Mouse (Mus musculus) cerebral cortex, adult 2 months (tissue): ENCODE results near the gene Ybx1.

Source experiments
- WGBS: fragments of 180-500 bp; shearing (Covaris S2); methylation state at CpG from one replicate; pipeline ENCODE4 v1.1.7; 2018; 5-methylcytosine and 5-hydroxymethylcytosine counted together

Ybx1 gene

GRCm38 (mm10) chr4:119274627-119275026 is 19.8 kb downstream of the Ybx1 start:
- 75% methylated on average over 1 of the region's 1 CpGs for WGBS

DNA sequence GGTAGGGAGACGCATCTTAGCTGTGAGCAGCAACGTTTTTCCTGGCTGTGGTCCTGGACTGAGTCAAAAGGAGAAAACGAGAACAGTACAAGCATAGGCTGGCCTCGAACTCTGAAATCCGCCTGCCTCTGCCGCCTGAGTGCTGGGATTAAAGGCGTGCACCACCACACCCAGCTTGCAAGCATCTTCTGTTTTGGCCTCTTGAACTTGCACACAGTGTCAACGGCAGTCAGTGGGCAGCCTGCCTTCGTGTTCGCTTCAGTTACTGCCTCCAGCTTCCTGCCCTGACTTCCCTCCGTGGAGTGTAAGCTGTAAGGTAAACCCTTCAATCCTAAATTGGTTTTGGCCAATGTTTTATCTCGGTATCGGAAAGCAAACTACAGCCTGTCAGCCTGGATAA is 27.8 kb downstream of the Ybx1 start:
- 75% methylated on average over 13 of the region's 13 CpGs for WGBS

GRCm38 (mm10) chr4:119263459-119263858 is 30.9 kb downstream of the Ybx1 start:
- 68% methylated on average over 3 of the region's 3 CpGs for WGBS

DNA sequence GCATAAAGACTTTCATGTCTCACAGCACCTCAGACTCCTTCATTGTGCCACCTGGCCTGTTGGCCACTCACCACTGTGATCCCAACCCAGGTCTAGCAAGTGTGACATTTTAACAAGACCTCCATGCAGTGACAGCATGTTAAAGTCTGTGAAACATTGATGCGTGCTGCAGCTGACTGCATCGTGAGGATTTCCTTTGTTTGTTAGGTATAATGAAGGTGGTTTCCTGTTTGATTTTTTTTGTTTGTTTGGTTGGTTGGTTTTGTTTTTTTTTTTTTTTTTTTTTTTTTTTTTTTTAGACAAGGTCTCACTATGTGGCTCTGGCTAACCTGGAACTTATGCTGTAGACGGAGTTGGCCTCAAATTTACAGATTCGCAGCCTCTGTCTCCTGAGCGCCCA is 31.9 kb downstream of the Ybx1 start:
- 89% methylated on average over 5 of the region's 5 CpGs for WGBS

- 73% methylated on average over 7 of the region's 7 CpGs for WGBS
Observed at GRCm38 (mm10) chr4:119261087-119261713, 33.2 kb downstream of the Ybx1 start.

DNA sequence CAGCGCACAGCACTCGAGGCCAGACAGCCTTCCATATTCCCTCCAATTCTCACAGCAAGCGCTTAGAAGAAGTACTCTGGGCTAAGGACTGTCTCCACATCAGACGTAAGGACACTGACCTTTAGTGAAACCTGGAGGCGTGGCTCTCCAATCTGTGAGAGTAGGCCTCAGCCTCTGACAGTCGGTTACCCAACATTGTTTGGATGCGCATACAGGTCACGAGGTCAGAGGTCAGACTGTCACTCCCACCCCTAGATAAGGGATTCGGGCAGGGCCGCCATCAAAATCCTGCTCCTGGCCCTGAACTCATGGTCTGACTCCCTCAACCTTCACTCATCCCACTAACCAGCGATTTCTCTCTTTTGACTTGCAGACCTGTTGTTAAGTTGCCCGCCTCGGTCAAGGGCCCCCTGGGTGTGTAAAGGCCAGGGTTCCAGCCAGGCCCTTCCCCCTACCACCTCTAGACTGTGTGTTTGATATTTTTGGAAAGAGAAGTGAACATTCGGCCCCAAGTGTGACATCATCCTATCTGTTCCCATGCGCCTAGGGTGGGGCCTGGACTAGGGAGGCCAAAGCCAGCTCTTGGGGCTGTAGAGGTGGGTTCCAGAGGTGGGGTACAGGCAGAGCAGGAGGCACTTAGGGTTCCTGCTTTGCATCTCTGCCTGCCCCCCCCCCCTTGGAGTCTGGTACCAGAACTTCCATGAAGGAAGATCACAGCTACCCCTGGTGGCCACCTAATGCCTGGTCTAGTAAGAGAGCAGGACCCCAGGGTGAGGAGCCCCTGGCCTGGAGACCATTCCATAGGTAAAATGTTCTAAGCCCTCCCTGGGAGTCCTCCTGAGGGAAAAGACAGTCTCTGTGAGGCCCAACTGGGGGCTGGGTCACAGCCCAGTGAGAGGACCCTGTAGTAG is 34.8 kb downstream of the Ybx1 start:
- WGBS, result 91% methylated on average over 15 of the region's 15 CpGs

DNA sequence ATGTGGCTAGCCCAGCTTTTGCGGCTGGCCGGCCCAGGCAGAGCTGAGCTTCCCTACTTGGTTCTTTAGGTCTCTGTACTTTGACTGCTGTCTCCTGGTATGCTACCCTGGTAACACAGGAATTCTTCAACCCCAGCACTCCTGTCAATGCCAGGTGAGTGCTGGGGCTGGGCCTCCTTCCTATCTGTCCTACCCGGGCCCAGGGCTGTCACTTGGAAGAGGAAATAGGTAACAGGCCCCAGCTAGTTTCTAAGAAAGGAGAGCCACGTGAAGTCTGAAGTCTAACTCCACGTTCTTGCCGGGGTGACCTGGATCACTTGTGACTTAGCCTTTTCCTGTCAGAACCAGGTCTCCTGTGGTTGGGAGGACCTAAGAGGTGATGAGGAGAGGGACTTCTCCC is 37.3 kb downstream of the Ybx1 start:
- 87% methylated on average over 6 of the region's 6 CpGs for WGBS

GRCm38 (mm10) chr4:119255351-119255750 is 39.1 kb downstream of the Ybx1 start, which contains the start of gene Cldn19:
Gene Cldn19, plus strand, starts transcription at chr4:119255414.
- WGBS, result 76% methylated on average over 12 of the region's 12 CpGs

GRCm38 (mm10) chr4:119254012-119254618 is 40.3 kb downstream of the Ybx1 start:
- WGBS, result 32% methylated on average over 9 of the region's 9 CpGs

DNA sequence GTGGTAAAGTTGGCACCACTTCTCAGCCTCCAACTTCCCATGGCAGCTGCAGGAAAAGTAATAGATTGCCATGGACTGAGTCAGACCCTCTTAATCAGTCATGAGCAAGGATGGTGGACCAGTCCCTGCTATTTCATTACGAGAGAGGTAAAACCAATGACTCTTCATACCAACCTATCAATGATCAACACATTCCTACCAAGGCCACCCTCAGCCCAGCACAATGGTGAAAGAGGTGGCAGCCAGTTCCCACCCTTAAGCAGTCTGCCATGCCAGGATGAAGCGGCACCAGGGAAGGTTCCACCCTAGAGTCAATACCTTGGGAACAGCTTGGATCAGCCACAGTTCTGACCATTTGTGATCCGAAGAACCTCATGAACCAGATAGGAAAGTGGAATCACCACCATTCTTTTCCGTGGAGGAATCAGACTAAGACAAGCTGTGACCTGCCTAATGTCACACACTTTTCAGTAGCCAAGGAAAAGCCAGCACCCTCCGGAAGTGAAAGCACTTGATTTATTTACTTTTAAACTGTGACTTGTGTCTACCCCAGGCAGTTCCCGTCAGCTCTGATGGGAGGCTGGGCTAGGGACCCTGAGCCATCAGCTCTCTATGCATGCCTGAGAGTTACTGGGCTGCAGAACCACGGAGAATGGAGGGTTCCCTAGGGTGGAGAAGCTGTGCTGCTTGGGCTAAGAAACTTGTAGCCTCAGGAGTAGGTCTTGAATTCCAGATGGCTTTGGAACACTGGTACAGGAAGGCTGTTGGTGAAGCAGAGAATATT is 42.2 kb downstream of the Ybx1 start:
- 82% methylated on average over 7 of the region's 7 CpGs for WGBS

GRCm38 (mm10) chr4:119248407-119248965 is 45.9 kb downstream of the Ybx1 start:
- 82% methylated on average over 11 of the region's 11 CpGs for WGBS

- 43% methylated on average over 13 of the region's 13 CpGs for WGBS
Observed at GRCm38 (mm10) chr4:119247462-119248235, 46.8 kb downstream of the Ybx1 start.

DNA sequence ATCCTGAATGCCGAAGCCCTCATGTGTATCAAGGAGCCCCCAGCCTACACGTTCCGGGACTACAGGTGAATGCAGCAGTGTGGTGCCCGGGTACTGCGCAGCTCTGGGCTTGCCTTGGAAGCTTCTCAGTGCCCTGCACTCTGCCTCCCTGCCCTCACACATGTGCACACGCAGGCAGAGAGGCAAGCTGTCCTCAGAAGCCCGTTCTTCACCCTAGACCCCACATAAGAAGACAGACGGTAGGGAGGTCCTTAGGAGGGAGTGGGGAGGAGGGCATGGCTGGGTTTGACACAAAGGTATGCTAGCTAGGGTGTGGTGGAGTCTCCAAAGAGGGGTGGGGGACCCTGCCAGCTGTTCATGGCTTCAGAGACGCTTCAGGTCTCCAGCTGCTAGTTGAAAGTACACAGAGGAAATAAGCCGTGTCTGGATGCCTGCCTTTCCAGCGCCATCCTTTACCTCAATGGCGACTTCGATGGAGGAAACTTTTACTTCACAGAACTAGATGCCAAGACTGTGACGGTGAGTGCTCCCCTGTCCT is 47.6 kb downstream of the Ybx1 start:
- 75% methylated on average over 14 of the region's 14 CpGs for WGBS

GRCm38 (mm10) chr4:119245961-119246360 is 48.4 kb downstream of the Ybx1 start:
- 69% methylated on average over 9 of the region's 9 CpGs for WGBS

DNA sequence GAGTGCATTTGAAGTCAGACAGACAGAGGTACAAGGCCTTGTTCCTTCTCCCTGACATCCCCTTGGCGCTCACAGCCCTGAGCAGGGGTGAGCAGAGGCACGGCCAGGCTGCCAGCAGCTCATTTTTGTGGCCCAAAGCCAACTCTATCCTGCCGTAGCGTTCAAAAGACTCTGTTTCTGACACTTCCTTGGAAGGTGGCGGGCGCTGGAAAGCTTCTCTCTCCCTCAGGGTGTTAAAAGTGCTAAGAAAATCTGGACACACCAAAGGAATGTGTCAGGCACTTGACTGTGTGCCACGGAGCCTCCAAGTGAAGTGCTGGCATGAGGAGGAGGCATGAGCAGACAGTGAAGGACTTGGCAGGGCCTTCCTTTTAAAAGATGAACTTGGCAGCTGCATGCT is 48.8 kb downstream of the Ybx1 start:
- 33% methylated on average over 7 of the region's 7 CpGs for WGBS

- WGBS, result 62% methylated on average over 22 of the region's 22 CpGs
Observed at GRCm38 (mm10) chr4:119244468-119245240, 49.8 kb downstream of the Ybx1 start.

DNA sequence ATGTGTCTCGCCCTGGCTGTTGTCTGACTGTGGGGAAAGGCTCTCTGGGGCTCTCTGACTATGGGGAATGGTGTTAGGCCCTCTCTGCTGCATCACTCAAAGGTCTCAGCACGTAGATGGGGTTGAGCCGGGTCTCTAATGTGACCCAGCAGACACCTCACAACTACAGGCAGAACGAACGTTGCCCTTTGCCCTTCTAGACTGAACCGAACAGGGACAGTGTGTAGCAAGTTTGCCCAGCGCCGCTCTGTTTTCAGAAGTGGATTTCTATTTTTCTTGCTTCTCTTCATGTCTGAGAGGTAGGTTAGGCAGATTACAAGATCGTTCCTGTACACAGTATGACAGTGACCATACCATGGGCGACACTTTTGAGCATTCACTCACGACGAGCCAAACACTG is 51.8 kb downstream of the Ybx1 start:
- WGBS, result 96% methylated on average over 12 of the region's 12 CpGs

GRCm38 (mm10) chr4:119241664-119242063 is 52.7 kb downstream of the Ybx1 start:
- WGBS, result 56% methylated on average over 14 of the region's 14 CpGs

GRCm38 (mm10) chr4:119239181-119239682 is 55.2 kb downstream of the Ybx1 start:
- WGBS, result 38% methylated on average over 12 of the region's 12 CpGs
